Mouse (Mus musculus) kidney, postnatal 10 days (tissue): Measurements from ENCODE around the gene Rbm6.

Experiments
- DNase-seq: peaks from one replicate; pipeline ENCODE4 v3.0.0; 2021; ENCODE audit warnings: mixed read lengths

Rbm6 gene

DNA sequence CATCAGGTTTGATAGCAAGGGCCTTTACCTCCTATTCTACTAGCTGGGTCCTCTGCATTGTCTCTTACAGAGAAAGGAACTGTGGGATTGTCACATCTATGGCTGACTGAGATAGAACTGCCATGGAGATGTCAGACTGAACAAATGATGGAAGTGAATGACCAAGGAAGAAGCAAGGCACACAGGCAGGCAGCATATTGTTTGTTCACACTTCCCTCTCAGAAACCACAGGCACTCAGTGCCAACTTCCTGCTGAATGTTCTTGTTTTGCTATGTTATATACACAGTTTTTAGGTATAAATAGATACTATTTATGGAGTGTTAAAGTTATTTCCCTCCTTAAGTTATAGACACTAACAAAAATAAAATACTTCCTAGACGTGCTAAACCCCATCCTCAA is 125.7 kb downstream of the Rbm6 start:
- DNase-seq, result no peak

DNA sequence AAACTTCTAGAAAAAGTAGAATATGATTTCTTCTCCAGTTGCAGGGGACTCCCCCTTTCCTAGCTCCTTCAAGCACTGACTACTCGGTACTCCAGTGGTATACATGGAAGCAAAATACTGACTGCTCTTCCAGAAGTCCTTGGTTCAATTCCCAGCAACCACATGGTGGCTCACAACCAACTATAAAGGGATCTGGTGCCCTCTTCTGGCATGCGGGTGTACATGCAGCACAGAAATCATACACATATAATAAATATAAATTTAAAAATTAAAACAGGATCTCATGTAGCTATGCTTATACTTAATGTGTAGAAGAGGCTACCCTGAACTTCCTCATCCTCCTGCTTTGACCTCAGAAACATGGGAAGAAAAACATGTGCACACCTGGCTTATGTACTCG is 126.4 kb downstream of the Rbm6 start:
- no peak for DNase-seq

DNA sequence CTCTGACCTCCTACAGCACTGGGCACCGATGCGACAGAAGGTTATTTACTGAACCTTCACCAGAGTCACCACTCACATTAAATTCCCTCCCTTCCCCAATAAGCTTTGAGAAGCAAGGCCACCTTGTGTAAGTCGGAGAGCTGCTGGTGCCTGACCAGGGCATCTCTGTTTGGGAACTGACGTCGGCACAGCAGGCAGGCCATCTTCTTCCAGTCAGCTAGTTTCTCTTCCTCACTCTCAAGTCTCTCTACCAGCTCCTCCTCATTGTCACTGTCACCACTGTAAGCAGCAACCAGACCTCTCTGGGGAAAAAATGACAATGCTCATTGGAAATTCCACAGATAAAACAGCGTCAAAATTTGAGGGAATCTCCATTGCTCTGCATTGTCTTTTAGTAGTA is 129.0 kb downstream of the Rbm6 start:
- no peak for DNase-seq

- DNase-seq, result peak; percentile 63
Observed at GRCm38 (mm10) chr9:107738841-107739202, 134.2 kb downstream of the Rbm6 start.

DNA sequence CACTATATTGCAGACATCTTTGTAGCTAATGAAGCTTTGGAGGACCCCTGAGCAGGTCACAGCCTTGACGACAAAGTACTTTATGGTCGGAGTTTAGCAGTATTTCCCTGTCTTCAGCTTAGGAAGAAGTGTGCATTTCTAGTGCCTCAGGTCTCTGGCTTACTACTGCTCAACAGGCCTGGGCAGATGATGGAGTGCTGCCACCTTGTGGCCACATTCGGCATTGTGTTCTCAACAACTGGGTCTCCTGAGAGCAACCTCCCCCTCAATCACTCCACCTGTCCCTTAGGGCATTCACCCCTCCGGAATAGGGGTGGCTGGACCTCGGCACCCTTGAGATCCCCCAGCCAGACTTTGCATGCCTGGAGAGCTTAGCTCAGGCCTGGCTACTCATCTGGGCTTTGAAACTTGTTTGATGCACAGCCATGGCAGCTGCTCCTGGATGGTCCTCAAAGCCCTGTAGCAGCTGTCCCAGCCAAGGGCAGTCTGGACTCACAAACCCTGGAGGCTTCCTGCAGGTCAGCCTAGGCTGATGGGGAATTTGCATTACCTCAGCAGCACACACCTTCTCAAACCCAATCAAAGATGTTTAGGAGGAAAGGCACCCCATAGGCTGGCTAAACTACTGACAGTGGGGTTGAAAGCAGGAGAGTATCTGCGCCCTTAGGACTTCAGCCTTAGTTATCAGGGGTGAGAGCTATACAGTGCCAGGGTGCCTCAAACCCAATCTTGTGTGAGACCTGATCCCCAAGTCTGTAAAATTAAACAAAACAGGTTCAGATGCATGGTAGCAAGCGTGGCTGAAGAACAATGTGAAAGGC is 134.8 kb downstream of the Rbm6 start:
- DNase-seq, result peak; percentile 93

DNA sequence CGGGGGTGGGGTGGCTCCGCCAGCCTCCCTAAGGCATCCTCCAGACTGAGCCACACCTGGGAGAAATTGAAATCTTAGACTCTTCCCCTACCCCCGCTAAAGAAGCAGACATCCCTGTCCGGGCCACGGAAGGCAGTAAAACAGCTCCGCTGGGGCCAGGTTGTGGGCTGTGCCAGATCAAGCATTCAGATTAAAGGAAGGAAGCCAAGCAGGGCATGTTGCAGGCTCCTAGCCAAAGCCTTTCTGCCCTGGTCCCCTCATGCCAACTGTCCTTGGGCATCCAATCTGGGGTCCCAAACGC is 136.9 kb downstream of the Rbm6 start:
- DNase-seq, result no peak

DNA sequence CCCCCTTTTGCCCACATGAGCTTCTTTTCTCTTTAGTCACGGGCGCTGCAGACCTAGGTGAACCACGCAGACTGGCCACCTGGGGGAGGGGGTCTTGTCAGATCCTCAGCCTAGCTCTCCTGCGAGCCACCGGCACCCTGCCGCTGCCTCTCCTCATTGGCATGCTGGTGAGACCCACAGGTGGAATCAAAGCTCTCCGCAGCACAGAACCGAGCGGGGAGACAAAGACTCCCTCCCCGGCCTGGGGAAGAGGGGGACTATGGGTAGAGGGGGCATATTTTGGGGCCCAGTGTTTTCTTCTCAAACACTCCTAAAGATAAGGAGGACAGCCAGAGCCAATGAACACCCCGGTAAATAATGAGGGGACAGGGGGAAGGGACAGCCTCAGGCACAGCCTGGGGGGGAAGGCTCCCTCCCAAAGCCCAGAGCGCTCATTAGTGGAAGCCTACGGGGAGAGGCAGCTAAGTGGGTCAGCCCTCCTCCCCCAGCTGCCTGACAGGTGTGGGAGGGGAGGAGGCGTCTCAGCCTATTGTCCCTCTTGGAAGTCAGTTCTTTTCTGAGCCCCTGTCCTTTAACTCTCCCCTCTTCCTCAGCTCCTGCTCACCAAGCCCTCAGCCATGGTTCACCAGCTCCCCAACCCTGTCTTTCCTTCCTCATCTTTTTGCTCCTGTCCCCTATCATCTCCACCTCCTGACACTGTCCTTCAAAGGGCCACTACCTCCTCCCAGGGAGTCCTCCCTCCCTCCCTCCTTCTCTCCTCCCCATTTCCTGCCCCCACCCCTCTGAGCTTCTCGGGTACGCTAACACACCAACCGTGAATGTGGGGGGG is 137.5 kb downstream of the Rbm6 start:
- no peak for DNase-seq

DNA sequence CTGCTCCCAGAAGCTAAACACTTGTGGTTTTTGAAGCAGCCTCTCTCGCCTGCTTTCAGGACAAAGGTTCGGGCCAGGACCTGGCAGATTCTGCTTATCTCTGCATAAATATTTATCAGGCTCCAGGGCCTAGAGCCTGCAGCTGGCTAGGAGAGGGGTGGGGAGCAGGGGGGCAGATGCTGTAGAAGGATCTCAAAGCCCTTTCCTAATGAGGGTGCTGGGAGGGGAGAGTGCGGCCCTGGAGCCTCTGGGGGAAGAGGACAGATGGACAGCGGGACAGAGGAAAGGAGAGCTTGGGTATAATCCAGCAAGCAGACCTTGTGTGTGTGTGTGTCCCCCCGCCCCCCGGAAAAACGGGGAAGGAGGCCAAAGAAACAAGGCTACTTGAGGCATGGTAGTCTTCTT is 138.5 kb downstream of the Rbm6 start:
- no peak for DNase-seq

DNA sequence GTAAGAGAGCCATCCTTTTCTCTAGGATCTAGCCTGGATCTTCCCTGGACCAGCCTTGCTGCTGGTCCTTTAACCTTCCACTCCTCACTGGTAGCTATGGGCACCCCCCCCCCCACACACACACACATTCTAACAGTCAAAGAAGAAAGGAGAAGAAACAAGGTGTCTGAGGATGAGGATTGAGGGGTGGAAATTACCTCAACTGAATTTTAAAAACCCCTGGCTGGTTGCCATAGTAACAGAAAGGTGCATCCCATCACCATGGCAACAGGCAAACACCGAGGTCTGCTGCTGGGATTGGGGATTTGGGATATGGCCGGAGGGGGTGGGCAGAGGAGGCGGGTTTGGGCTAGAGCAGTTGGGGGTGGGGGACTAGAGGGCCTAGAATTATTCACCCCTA is 143.3 kb downstream of the Rbm6 start:
- no peak for DNase-seq

GRCm38 (mm10) chr9:107728919-107729670 is 143.9 kb downstream of the Rbm6 start:
- DNase-seq, result no peak

DNA sequence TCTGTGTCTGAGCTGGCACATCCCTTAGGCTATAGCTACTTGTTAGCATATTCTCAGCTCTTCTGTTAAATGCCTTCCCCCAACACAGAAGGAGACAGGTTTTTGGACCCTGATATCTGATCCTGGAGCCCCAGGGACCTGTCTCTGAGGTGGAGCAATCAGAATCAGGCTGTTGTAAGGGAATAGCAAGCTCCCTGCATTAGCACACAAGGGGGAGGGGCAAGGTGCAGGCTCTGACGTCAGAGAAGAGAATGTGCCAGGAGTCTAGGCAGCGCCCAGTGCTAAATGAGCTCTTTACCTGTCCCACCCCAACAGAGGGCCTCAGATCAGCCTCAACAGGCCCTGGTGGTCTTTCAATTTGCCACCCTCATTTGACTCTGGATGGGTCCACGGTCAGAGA is 146.0 kb downstream of the Rbm6 start:
- DNase-seq, result no peak

GRCm38 (mm10) chr9:107724796-107725195 is 148.2 kb downstream of the Rbm6 start:
- DNase-seq, result no peak

- peak; percentile 77 for DNase-seq
Observed at GRCm38 (mm10) chr9:107723794-107724531, 149.1 kb downstream of the Rbm6 start.
